Mouse (Mus musculus) heart, postnatal 0 days (tissue): Measurements from ENCODE around the gene Rdm1.

ENCODE experiments used
- CTCF ChIP-seq: IDR thresholded peaks from 2 replicates; pipeline ENCODE4 v1.5.1; 2016; ENCODE audit warnings: antibody characterized with exemption, control low read depth, low read depth
- EP300 ChIP-seq: IDR thresholded peaks from 2 replicates; pipeline ENCODE4 v1.6.1; 2016; ENCODE audit warnings: antibody characterized with exemption, low read depth

GRCm38 (mm10) chr11:101667871-101668532 lies 41.0 kb downstream of the Rdm1 start:
- TF ChIP-seq CTCF (no peak), EP300 (no peak)
